Mouse (Mus musculus): Measurements from ENCODE around the gene Tbc1d23. TPM values are rescaled to one million over a fixed set of nuclear protein-coding genes. Genes with fewer than 3 reads are reported as not detected.
A peak's percentile ranks its signal among the peaks of the same experiment; 100 is the strongest.

The Tbc1d23 gene
- polyA plus RNA-seq, 1 experiment: 0.36 TPM

GRCm38 (mm10) chr16:57120913-57121815, 110.1 kb downstream of the Tbc1d23 start, which contains the start of gene Tomm70a:
Tomm70a (plus strand) TSS chr16:57121703.
- Histone ChIP-seq H3K36me3 (replicated peaks; ENCODE audit: low read length) (peaks cover 3% of the 10 kb centered on the region), H3K4me3 (replicated peaks) (peak within 1 kb of the TSS; percentile 95), H3K4me1 (peaks cover 39% of the 10 kb centered on the region), H3K9me3 (no peaks in the 10 kb centered on the region), H3K27me3 (replicated peaks) (no peaks in the 10 kb centered on the region)
- TF ChIP-seq GATA1 (IDR thresholded peaks at IDR 0.05; ENCODE audit: borderline replicate concordance, low read length) (no peak), FLI1 (IDR thresholded peaks at IDR 0.05; ENCODE audit: low read length) (no peak)

Other genes starting within 250 kb of the Tbc1d23 start
- gene Tmem45a2, start 160.1 kb downstream of the Tbc1d23 start, polyA plus RNA-seq (2012; ENCODE audit: insufficient read depth, low replicate concordance): not detected in 2 replicates
- gene Tomm70a, start 109.8 kb downstream of the Tbc1d23 start, polyA plus RNA-seq (2012; ENCODE audit: insufficient read depth, low replicate concordance): 6.6 and 17.6 TPM in 2 replicates
- gene Nit2, start 64.2 kb downstream of the Tbc1d23 start, polyA plus RNA-seq (2012; ENCODE audit: insufficient read depth, low replicate concordance): 5.7 TPM in 1 of 2 replicates, not detected in the other
- gene Tmem30c, start 61.4 kb upstream of the Tbc1d23 start, polyA plus RNA-seq (2012; ENCODE audit: insufficient read depth, low replicate concordance): not detected in 2 replicates
- gene Filip1l, start 121.6 kb upstream of the Tbc1d23 start, polyA plus RNA-seq (2012; ENCODE audit: insufficient read depth, low replicate concordance): 1.7 TPM in 1 of 2 replicates, not detected in the other

Data from megakaryocyte, embryonic 14.5 days (primary cell).